Mouse (Mus musculus) embryonic fibroblast, embryonic 13.5 days (primary cell): ENCODE results near the gene Cbx4.

Source experiments
- CTCF ChIP-seq: IDR thresholded peaks from 2 replicates; pipeline ENCODE4 v1.5.1; 2011; ENCODE audit warnings: mild to moderate bottlenecking, control low read depth, low read length, moderate library complexity, borderline replicate concordance; ENCODE audit not compliant: insufficient read depth
- POLR2A ChIP-seq: IDR thresholded peaks from 2 replicates; pipeline ENCODE4 v1.6.1; 2011; ENCODE audit warnings: low read depth, mild to moderate bottlenecking, control low read depth, low read length, moderate library complexity

- TF ChIP-seq CTCF (peak; percentile 19; the same call in 1 of the 2 replicates), POLR2A (no peak)
Observed at GRCm38 (mm10) chr11:119125929-119126861, 40.2 kb upstream of the Cbx4 start.
